Mouse (Mus musculus) C2C12 (cell line): ENCODE results near the gene Gucy2c.

ENCODE experiments used
- CTCF ChIP-seq: IDR thresholded peaks from one replicate; pipeline ENCODE4 v1.5.1; 2011; ENCODE audit not compliant: control insufficient read depth, insufficient read depth, insufficient read length
- MYOG ChIP-seq: IDR thresholded peaks from one replicate; pipeline ENCODE4 v1.6.1; 2011; ENCODE audit not compliant: control insufficient read depth, insufficient read length; ENCODE audit errors: extremely low read depth

DNA sequence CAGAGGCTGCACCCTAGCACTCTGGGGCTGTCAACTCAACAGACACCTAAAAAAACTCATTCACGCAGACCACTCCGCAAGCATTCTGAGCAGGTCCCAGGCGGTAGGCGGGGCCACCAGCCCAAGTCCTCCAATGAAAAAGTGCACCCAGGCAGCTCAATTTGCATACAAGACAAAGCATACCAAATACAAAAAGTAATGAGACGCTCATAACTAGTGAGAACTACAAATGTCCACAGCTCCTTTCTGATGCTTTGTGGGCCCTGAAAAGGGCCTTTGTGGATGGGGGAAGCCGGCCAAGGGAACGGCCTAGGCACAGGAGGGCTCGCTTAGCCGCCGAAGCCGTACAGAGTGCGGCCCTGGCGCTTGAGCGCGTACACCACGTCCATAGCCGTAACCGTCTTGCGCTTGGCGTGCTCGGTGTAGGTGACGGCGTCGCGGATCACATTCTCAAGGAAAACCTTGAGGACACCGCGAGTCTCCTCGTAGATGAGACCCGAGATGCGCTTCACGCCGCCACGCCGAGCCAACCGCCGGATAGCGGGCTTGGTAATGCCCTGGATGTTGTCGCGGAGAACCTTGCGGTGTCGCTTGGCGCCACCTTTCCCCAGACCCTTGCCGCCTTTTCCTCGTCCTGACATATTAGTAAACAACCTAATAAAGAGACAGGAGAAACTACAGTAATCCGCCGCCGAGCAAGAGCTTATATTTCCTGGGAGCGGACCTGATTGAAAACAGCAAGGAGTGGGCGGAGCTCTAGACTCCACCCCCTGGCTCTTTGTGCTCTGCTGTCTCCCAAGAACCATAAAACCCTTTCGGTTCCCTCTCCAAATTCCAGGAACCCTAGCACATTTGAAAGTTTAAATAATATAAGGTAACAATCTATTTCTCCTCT, 22.4 kb upstream of the Gucy2c start, which contains the start of gene Hist4h4:
- TF ChIP-seq CTCF: no peak
- TF ChIP-seq MYOG: no peak
